Mouse (Mus musculus): ENCODE results near the gene Pa2g4. TPM values are rescaled to one million over a fixed set of nuclear protein-coding genes. Genes with fewer than 3 reads are reported as not detected.

The Pa2g4 gene
- polyA plus RNA-seq, 1 experiment, result 127 TPM

GRCm38 (mm10) chr10:128536266-128536940 is 29.4 kb downstream of the Pa2g4 start:
- Histone ChIP-seq H3K79me2 (ENCODE audit: control insufficient read depth, insufficient read depth) (no peaks in the 10 kb centered on the region), H3ac (ENCODE audit: control insufficient read depth, insufficient read length) (no peak overlapping the region), H3K4me2 (ENCODE audit: low read depth) (peak overlapping the region; percentile 89), H3K36me3 (ENCODE audit: control insufficient read depth, insufficient read depth) (no peaks in the 10 kb centered on the region), H3K4me3 (no peak overlapping the region), H3K27me3 (ENCODE audit: control insufficient read depth, insufficient read depth, insufficient read length) (no peaks in the 10 kb centered on the region)
- TF ChIP-seq USF1 (IDR thresholded peaks at IDR 0.05; ENCODE audit: low read depth), result peak; percentile 27
- no peak for TF ChIP-seq CEBPB (IDR thresholded peaks at IDR 0.05; ENCODE audit: insufficient read depth, poor library complexity, severe bottlenecking)
- TF ChIP-seq MYOG (IDR thresholded peaks at IDR 0.05; ENCODE audit: control insufficient read depth in 1 of 3, insufficient read depth in 1 of 3, insufficient read length in 2 of 3, low read depth in 2 of 3), result peak in 1 of 3 experiments; percentile 19

- no peak overlapping the region for H3K4me3 ChIP-seq
- H3K27me3 ChIP-seq (ENCODE audit: control insufficient read depth, insufficient read depth, insufficient read length), result no peaks in the 10 kb centered on the region
- no peaks in the 10 kb centered on the region for H3K79me2 ChIP-seq (ENCODE audit: control insufficient read depth, insufficient read depth)
- TF ChIP-seq MYOD1 (IDR thresholded peaks at IDR 0.05; ENCODE audit: control insufficient read depth in 1 of 3, insufficient read length in 2 of 3, low read depth in 2 of 3) (no peak), MAX (IDR thresholded peaks at IDR 0.05; ENCODE audit: low read depth) (no peak), TCF12 (IDR thresholded peaks at IDR 0.05; ENCODE audit: insufficient read depth, poor library complexity, severe bottlenecking) (no peak), TCF3 (IDR thresholded peaks at IDR 0.05; ENCODE audit: insufficient read length, low read depth) (no peak), POLR2A (IDR thresholded peaks at IDR 0.05; ENCODE audit: insufficient read length, low read depth) (no peak), POLR2AphosphoS2 (IDR thresholded peaks at IDR 0.05; ENCODE audit: insufficient read length, low read depth) (no peak), USF1 (IDR thresholded peaks at IDR 0.05; ENCODE audit: low read depth) (no peak), MYOG (IDR thresholded peaks at IDR 0.05; ENCODE audit: control insufficient read depth in 1 of 3, insufficient read depth in 1 of 3, insufficient read length in 2 of 3, low read depth in 2 of 3) (no peak), REST (IDR thresholded peaks at IDR 0.05; ENCODE audit: insufficient read depth, insufficient read length) (no peak)
- peak overlapping the region; percentile 89 for H3K4me2 ChIP-seq (ENCODE audit: low read depth)
- no peaks in the 10 kb centered on the region for H3K36me3 ChIP-seq (ENCODE audit: control insufficient read depth, insufficient read depth)
- H3ac ChIP-seq (ENCODE audit: control insufficient read depth, insufficient read length), result no peak overlapping the region
Measured at GRCm38 (mm10) chr10:128535624-128536265, 30.0 kb downstream of the Pa2g4 start.

- H3ac ChIP-seq (ENCODE audit: control insufficient read depth, insufficient read length), result no peak overlapping the region
Measured at GRCm38 (mm10) chr10:128535206-128535605, 30.6 kb downstream of the Pa2g4 start.

GRCm38 (mm10) chr10:128526366-128527356 is 39.1 kb downstream of the Pa2g4 start:
- Histone ChIP-seq H3K27me3 (ENCODE audit: control insufficient read depth, insufficient read depth, insufficient read length) (no peaks in the 10 kb centered on the region), H3K36me3 (ENCODE audit: control insufficient read depth, insufficient read depth) (peaks cover 11% of the 10 kb centered on the region)
- TF ChIP-seq MAX (IDR thresholded peaks at IDR 0.05; ENCODE audit: low read depth) (no peak), MYOD1 (IDR thresholded peaks at IDR 0.05; ENCODE audit: control insufficient read depth in 1 of 3, insufficient read length in 2 of 3, low read depth in 2 of 3) (peak in 1 of 3 experiments; percentile 8), POLR2AphosphoS2 (IDR thresholded peaks at IDR 0.05; ENCODE audit: insufficient read length, low read depth) (no peak)

More at GRCm38 (mm10) chr10:128535206-128535605, 30.6 kb downstream of the Pa2g4 start:
- TF ChIP-seq POLR2AphosphoS2 (IDR thresholded peaks at IDR 0.05; ENCODE audit: insufficient read length, low read depth) (no peak), TCF12 (IDR thresholded peaks at IDR 0.05; ENCODE audit: insufficient read depth, poor library complexity, severe bottlenecking) (no peak), TCF3 (IDR thresholded peaks at IDR 0.05; ENCODE audit: insufficient read length, low read depth) (no peak), MYOG (IDR thresholded peaks at IDR 0.05; ENCODE audit: control insufficient read depth in 1 of 3, insufficient read depth in 1 of 3, insufficient read length in 2 of 3, low read depth in 2 of 3) (no peak), E2F4 (IDR thresholded peaks at IDR 0.05; ENCODE audit: insufficient read depth) (no peak), REST (IDR thresholded peaks at IDR 0.05; ENCODE audit: insufficient read depth, insufficient read length) (no peak), MAX (IDR thresholded peaks at IDR 0.05; ENCODE audit: low read depth) (no peak), POLR2A (IDR thresholded peaks at IDR 0.05; ENCODE audit: insufficient read length, low read depth) (no peak), USF1 (IDR thresholded peaks at IDR 0.05; ENCODE audit: low read depth) (no peak), MYOD1 (IDR thresholded peaks at IDR 0.05; ENCODE audit: control insufficient read depth in 1 of 3, insufficient read length in 2 of 3, low read depth in 2 of 3) (no peak), SRF (IDR thresholded peaks at IDR 0.05; ENCODE audit: control insufficient read depth, insufficient read length, low read depth) (no peak), CEBPB (IDR thresholded peaks at IDR 0.05; ENCODE audit: insufficient read depth, poor library complexity, severe bottlenecking) (no peak)
- Histone ChIP-seq H3K79me2 (ENCODE audit: control insufficient read depth, insufficient read depth) (no peaks in the 10 kb centered on the region), H3K36me3 (ENCODE audit: control insufficient read depth, insufficient read depth) (no peaks in the 10 kb centered on the region), H3K27me3 (ENCODE audit: control insufficient read depth, insufficient read depth, insufficient read length) (no peaks in the 10 kb centered on the region), H3K4me2 (ENCODE audit: low read depth) (no peak overlapping the region), H3K4me3 (no peak overlapping the region)

More at GRCm38 (mm10) chr10:128526366-128527356, 39.1 kb downstream of the Pa2g4 start:
- no peak overlapping the region for H3ac ChIP-seq (ENCODE audit: control insufficient read depth, insufficient read length)
- peaks cover 24% of the 10 kb centered on the region for H3K79me2 ChIP-seq (ENCODE audit: control insufficient read depth, insufficient read depth)
- peak overlapping the region; percentile 92 for H3K4me2 ChIP-seq (ENCODE audit: low read depth)
- peak overlapping the region; percentile 99 for H3K4me3 ChIP-seq

All from myocyte (in vitro differentiated cells).